Mouse (Mus musculus): ENCODE measurements around the gene Cnksr3. TPM values are rescaled to one million over a fixed set of nuclear protein-coding genes. Genes with fewer than 3 reads are reported as not detected.

Gene Cnksr3
- polyA plus RNA-seq, 1 experiment, result 7.5 TPM

DNA sequence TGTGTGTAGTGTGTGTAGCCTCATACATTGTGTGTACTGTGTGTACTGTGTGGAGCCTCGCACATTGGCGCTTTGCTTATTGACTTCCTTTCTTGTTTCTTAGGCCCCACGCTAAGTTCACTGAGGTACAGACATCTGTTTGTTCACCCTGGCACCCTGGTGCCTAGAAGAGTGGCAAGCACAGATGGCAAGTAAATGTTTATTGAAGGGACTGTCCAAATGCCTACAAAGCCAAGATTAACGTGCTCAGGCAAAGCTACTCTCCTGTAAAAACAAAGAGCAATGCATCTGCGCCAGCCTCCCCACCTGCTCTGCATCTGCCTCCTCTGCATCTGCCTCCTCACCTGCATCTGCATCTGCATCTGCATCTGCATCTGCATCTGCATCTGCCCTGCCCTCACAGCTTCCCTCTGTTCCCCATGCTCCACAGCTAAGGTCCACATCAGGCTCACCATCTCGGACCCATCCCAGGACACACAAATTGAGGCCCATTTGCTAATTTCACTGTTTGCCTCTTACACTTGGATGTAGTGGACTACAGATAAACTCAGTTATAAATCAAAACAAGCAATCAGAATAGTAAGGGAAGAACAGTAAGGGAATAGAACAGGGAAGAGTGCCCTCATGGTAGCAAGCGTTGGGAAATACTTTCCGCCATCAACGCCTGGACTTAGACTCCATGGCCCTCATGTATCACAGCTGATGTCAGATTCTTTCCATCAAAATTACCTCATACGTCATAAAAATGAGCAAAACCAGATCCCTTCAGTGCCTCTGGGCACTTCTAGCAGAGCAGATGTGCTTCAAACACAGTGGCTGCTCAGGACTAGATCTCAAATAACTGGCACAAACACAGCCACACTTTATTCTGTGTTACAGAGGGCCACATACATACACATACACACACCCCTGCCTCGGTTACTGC lies 62.1 kb downstream of the Cnksr3 start:
- DNase-seq (ENCODE audit: low read depth), result no peak

DNA sequence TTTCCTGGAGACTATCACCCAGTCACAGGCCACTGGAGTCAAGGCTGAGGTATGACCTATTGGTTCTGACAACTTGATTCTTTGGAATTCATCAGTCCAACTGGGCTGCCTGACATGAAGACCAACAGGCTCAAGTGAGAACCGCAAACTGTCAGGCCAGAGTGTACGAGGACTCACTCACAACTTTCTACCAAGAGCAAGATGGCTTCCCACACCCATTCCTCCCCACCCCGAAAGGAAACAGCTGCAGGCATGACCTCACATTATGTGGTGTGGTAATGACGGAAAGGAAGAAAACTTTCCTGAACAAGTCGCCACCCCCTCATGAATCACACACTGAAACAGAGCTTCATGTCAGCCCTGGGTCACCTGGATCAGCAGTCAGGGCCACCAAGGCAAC lies 66.4 kb downstream of the Cnksr3 start:
- no peak for DNase-seq (ENCODE audit: low read depth)

- DNase-seq (ENCODE audit: low read depth), result no peak
Observed at GRCm38 (mm10) chr10:7144081-7144783, 67.8 kb downstream of the Cnksr3 start.

DNA sequence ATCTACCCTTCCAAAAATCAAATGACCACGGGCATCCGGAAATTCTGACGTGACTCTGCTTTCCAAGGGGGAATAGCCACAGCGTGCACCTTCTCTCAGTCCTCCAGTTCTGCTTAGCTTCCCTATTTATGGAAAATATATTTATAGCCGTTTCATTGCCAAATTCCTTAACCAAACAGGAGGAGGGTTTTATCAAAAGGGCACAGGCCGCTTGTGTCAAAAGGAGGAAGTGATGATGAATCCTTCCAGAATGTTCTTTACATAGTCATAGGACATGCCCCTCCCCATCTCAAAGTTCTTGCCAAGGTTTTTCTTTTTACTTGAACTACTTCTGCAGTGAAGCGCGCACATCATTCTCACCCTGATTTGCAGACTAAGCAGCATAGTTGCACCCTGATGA lies 69.8 kb downstream of the Cnksr3 start:
- DNase-seq (ENCODE audit: low read depth), result no peak

DNA sequence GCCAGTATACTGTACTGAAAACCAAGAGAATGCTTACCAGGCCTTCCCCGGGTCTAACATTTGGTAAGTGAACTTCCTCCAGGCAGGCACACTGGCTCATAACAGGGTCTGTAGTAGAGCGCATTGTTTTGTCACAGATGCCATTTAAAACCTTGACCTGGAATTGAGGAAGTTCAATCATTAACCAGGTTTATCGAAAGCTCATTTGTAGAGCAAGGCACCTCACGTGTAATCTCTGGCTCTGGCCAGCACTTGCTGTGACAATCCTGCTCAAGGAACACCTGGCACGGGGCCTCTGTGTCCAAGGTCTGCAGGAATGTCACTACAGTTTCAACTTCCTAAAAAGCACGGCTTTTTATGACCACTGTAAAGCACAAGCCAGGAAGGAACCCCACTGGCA lies 71.8 kb downstream of the Cnksr3 start:
- no peak for DNase-seq (ENCODE audit: low read depth)

- DNase-seq (ENCODE audit: low read depth), result no peak
Observed at GRCm38 (mm10) chr10:7138049-7138448, 74.0 kb downstream of the Cnksr3 start.

GRCm38 (mm10) chr10:7135751-7136150 lies 76.3 kb downstream of the Cnksr3 start:
- DNase-seq (ENCODE audit: low read depth), result no peak

GRCm38 (mm10) chr10:7133005-7133404 lies 79.0 kb downstream of the Cnksr3 start:
- no peak for DNase-seq (ENCODE audit: low read depth)

GRCm38 (mm10) chr10:7131441-7131840 lies 80.6 kb downstream of the Cnksr3 start:
- no peak for DNase-seq (ENCODE audit: low read depth)

DNA sequence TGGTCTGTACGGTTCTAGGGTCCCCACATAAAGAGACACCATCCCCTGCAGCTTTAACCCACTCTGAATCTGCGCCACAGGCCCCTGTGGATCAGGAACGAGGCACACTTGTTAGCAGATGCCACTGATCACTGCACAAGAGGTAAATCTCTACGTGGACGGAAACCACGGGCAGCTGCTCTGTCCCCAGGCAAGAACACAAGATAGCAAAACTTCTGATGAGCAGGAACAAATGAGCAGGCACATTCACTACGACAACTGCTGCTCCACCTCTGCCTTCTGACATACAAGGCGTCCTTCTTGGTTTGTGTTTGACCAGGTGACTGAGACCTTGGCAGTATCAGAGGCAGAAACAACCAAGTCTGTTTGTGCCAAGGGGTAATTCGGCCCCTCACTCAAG lies 84.2 kb downstream of the Cnksr3 start:
- DNase-seq (ENCODE audit: low read depth), result no peak

GRCm38 (mm10) chr10:7126882-7127281 lies 85.2 kb downstream of the Cnksr3 start:
- DNase-seq (ENCODE audit: low read depth), result no peak

- DNase-seq (ENCODE audit: low read depth), result no peak
Observed at GRCm38 (mm10) chr10:7126287-7126686, 85.8 kb downstream of the Cnksr3 start.

DNA sequence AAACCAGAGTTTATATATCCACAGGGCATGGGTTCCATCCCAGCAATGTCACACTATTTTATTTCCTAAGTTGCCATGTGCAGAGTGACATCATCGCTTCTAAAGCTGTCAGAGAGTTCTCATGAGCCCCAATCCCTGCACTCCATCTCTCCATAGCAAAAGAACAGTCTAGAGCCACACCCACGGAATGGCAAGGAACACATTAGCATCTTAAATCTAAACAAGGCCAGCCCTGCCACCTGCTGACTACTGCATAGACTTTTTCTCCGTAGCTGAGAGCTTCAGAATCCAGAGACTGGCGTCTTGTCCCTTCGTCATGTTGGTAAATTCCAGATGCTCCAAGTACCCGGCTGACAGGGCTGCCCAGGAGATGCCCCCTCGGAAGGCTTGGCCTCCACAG lies 87.0 kb downstream of the Cnksr3 start:
- DNase-seq (ENCODE audit: low read depth), result no peak

- no peak for DNase-seq (ENCODE audit: low read depth)
Observed at GRCm38 (mm10) chr10:7122294-7122693, 89.7 kb downstream of the Cnksr3 start.

DNA sequence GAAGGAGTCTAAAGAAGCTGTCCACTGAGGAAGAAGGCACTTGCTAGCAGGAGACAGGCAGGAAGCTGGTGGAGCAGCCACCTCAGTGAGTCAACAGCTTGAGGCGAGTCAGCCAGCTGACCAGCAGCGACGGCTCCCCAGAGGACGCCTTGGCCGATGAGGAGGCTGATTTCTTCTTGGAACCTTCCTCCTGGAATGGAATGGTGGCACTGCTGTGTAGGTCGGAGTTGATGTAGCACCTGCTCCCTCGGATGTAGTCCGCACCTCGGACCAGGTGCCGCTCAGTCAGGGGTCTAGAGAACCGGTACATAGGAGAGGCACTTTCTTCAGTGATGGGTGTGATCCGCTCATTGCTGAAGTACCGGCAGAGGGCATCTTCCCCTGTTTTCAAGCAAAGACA lies 91.8 kb downstream of the Cnksr3 start:
- DNase-seq (ENCODE audit: low read depth), result no peak

- peak; percentile 23 for DNase-seq (ENCODE audit: low read depth)
Observed at GRCm38 (mm10) chr10:7118258-7119077, 93.6 kb downstream of the Cnksr3 start.

GRCm38 (mm10) chr10:7117785-7118184 lies 94.3 kb downstream of the Cnksr3 start:
- no peak for DNase-seq (ENCODE audit: low read depth)

DNA sequence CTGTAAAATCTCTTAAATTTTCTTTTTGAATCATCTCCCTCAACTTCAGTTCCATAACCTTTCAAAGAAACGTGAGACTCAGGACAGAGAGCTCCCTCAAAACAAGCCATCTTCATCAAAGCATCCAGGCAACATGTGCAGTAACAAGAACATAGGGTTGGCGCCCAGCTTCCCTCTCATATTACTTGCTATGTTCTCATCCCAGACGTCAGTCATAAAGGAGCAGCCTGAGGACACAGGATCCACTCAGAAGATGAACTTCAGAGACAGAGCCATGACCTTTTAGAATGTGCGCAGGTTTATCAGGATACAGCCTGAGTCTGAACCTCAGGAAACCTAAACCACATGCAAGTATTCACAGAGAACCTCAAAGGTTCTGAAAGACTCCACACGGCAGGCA lies 97.2 kb downstream of the Cnksr3 start:
- DNase-seq (ENCODE audit: low read depth), result no peak

- no peak for DNase-seq (ENCODE audit: low read depth)
Observed at GRCm38 (mm10) chr10:7113747-7114146, 98.3 kb downstream of the Cnksr3 start.

- DNase-seq (ENCODE audit: low read depth), result no peak
Observed at GRCm38 (mm10) chr10:7113144-7113543, 98.9 kb downstream of the Cnksr3 start.

DNA sequence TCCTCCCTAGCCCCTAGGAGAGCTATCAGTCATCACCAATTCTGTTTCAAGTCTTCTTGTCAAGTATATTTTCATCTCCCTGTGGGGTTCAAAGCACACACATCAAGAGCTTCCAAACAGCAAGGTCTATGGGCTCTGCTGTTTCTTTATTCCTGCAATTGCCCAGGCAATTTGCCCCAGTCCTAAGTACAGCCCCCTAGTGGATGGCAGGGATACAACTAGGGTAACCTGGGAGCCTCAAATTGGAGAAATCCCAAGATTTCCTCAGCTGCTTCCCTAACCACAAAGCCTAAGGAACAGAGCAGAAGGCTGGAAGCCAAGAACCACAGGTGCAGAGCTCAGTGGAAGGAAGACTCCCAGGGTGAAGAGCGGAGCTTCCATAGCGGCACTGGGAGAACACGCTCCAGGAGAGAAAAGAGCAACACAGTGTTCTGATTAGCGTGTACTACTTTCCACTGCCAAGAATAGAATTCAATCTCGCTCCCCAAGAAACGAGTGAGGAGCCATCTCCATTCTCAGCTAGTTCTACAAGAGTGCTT lies 100.5 kb downstream of the Cnksr3 start:
- no peak for DNase-seq (ENCODE audit: low read depth)

GRCm38 (mm10) chr10:7103872-7104271 lies 108.2 kb downstream of the Cnksr3 start:
- DNase-seq (ENCODE audit: low read depth), result no peak
